Mouse (Mus musculus): ENCODE measurements around the gene Ggn. TPM values are rescaled to one million over a fixed set of nuclear protein-coding genes. Genes with fewer than 3 reads are reported as not detected.

The Ggn gene
- polyA plus RNA-seq, 1 experiment from 2014 or later: 0.58 TPM

GRCm38 (mm10) chr7:29168121-29168695, 1.8 kb upstream of the Ggn start:
- peaks cover 25% of the 10 kb centered on the region for H3K27me3 ChIP-seq (replicated peaks; ENCODE audit: control insufficient read depth, insufficient read depth, low read length)
- ATAC-seq (replicated peaks; ENCODE audit: low FRiP score, low TSS enrichment, low read depth): no peak
- 13% methylated on average over 10 of the region's 10 CpGs for WGBS

GRCm38 (mm10) chr7:29168791-29169230, 1.2 kb upstream of the Ggn start:
- Histone ChIP-seq H3K4me1 (replicated peaks; ENCODE audit: control insufficient read depth, insufficient read depth, low read length) (peaks cover 16% of the 10 kb centered on the region), H3K27me3 (replicated peaks; ENCODE audit: control insufficient read depth, insufficient read depth, low read length) (peaks cover 31% of the 10 kb centered on the region), H3K4me3 (ENCODE audit: low read depth, low read length) (peak overlapping the region; percentile 56), H3K27ac (ENCODE audit: low read depth) (no peak overlapping the region), H3K36me3 (ENCODE audit: control insufficient read depth, insufficient read depth, low read length) (peaks cover 14% of the 10 kb centered on the region), H3K9me3 (ENCODE audit: control insufficient read depth, low read length) (no peaks in the 10 kb centered on the region), H3K4me2 (ENCODE audit: low read length) (peak overlapping the region; percentile 64), H3K9ac (ENCODE audit: low read length) (peak overlapping the region; percentile 44)
- ATAC-seq (replicated peaks; ENCODE audit: low FRiP score, low TSS enrichment, low read depth) (no peak), DNase-seq (ENCODE audit: low spot score) (peak; percentile 71)
- under 1% methylated on average over 13 of the region's 14 CpGs for WGBS

More at GRCm38 (mm10) chr7:29168121-29168695, 1.8 kb upstream of the Ggn start:
- Histone ChIP-seq H3K4me3 (ENCODE audit: low read depth, low read length) (peak overlapping the region; percentile 56), H3K36me3 (ENCODE audit: control insufficient read depth, insufficient read depth, low read length) (peaks cover 9% of the 10 kb centered on the region; the same call in 1 of the 2 replicates), H3K4me1 (replicated peaks; ENCODE audit: control insufficient read depth, insufficient read depth, low read length) (peaks cover 16% of the 10 kb centered on the region), H3K27ac (ENCODE audit: low read depth) (no peak overlapping the region), H3K4me2 (ENCODE audit: low read length) (peak overlapping the region; percentile 64), H3K9ac (ENCODE audit: low read length) (no peak overlapping the region), H3K9me3 (ENCODE audit: control insufficient read depth, low read length) (no peaks in the 10 kb centered on the region)
- DNase-seq (ENCODE audit: low spot score): no peak

- Histone ChIP-seq H3K4me1 (replicated peaks; ENCODE audit: control insufficient read depth, insufficient read depth, low read length) (peaks cover 16% of the 10 kb centered on the region), H3K4me3 (ENCODE audit: low read depth, low read length) (peak overlapping the region; percentile 56), H3K9me3 (ENCODE audit: control insufficient read depth, low read length) (no peaks in the 10 kb centered on the region), H3K27me3 (replicated peaks; ENCODE audit: control insufficient read depth, insufficient read depth, low read length) (peaks cover 35% of the 10 kb centered on the region), H3K27ac (ENCODE audit: low read depth) (peak overlapping the region; percentile 52; the same call in 1 of the 2 replicates), H3K36me3 (ENCODE audit: control insufficient read depth, insufficient read depth, low read length) (peaks cover 20% of the 10 kb centered on the region), H3K4me2 (ENCODE audit: low read length) (peak overlapping the region; percentile 64), H3K9ac (ENCODE audit: low read length) (peak overlapping the region; percentile 44)
- peak; percentile 79 for ATAC-seq (replicated peaks; ENCODE audit: low FRiP score, low TSS enrichment, low read depth)
- peak; percentile 90 for DNase-seq (ENCODE audit: low spot score)
- under 1% methylated on average over 30 of the region's 39 CpGs for WGBS
These were observed 562 bp upstream of the Ggn start for GRCm38 (mm10) chr7:29169231-29170065.

GRCm38 (mm10) chr7:29170755-29171561, 948 bp downstream of the Ggn start:
- H3K9ac ChIP-seq (ENCODE audit: low read length): peak overlapping the region; percentile 32; the same call in 1 of the 2 replicates
- 2% methylated on average over 43 of the region's 43 CpGs for WGBS
- H3K4me1 ChIP-seq (replicated peaks; ENCODE audit: control insufficient read depth, insufficient read depth, low read length): peaks cover 16% of the 10 kb centered on the region
- peak overlapping the region; percentile 56 for H3K4me3 ChIP-seq (ENCODE audit: low read depth, low read length)
- no peak for ATAC-seq (replicated peaks; ENCODE audit: low FRiP score, low TSS enrichment, low read depth)
- H3K9me3 ChIP-seq (ENCODE audit: control insufficient read depth, low read length): no peaks in the 10 kb centered on the region
- peaks cover 37% of the 10 kb centered on the region for H3K27me3 ChIP-seq (replicated peaks; ENCODE audit: control insufficient read depth, insufficient read depth, low read length)
- DNase-seq (ENCODE audit: low spot score): peak; percentile 62
- peak overlapping the region; percentile 64 for H3K4me2 ChIP-seq (ENCODE audit: low read length)
- no peak overlapping the region for H3K27ac ChIP-seq (ENCODE audit: low read depth)
- H3K36me3 ChIP-seq (ENCODE audit: control insufficient read depth, insufficient read depth, low read length): peaks cover 32% of the 10 kb centered on the region

- H3K4me2 ChIP-seq (ENCODE audit: low read length): peak overlapping the region; percentile 64
- peak; percentile 60 for DNase-seq (ENCODE audit: low spot score)
- H3K4me3 ChIP-seq (ENCODE audit: low read depth, low read length): peak overlapping the region; percentile 56
- H3K27me3 ChIP-seq (replicated peaks; ENCODE audit: control insufficient read depth, insufficient read depth, low read length): peaks cover 37% of the 10 kb centered on the region
- no peaks in the 10 kb centered on the region for H3K9me3 ChIP-seq (ENCODE audit: control insufficient read depth, low read length)
- WGBS: 6% methylated on average over 32 of the region's 34 CpGs
- no peak overlapping the region for H3K27ac ChIP-seq (ENCODE audit: low read depth)
- ATAC-seq (replicated peaks; ENCODE audit: low FRiP score, low TSS enrichment, low read depth): no peak
- H3K9ac ChIP-seq (ENCODE audit: low read length): peak overlapping the region; percentile 32; the same call in 1 of the 2 replicates
- peaks cover 16% of the 10 kb centered on the region for H3K4me1 ChIP-seq (replicated peaks; ENCODE audit: control insufficient read depth, insufficient read depth, low read length)
- H3K36me3 ChIP-seq (ENCODE audit: control insufficient read depth, insufficient read depth, low read length): peaks cover 39% of the 10 kb centered on the region
These were observed 1.6 kb downstream of the Ggn start for GRCm38 (mm10) chr7:29171562-29172097.

- Histone ChIP-seq H3K27me3 (replicated peaks; ENCODE audit: control insufficient read depth, insufficient read depth, low read length) (peaks cover 37% of the 10 kb centered on the region), H3K36me3 (ENCODE audit: control insufficient read depth, insufficient read depth, low read length) (peaks cover 46% of the 10 kb centered on the region), H3K9ac (ENCODE audit: low read length) (no peak overlapping the region), H3K4me3 (ENCODE audit: low read depth, low read length) (no peak overlapping the region), H3K9me3 (ENCODE audit: control insufficient read depth, low read length) (no peaks in the 10 kb centered on the region), H3K4me1 (replicated peaks; ENCODE audit: control insufficient read depth, insufficient read depth, low read length) (peaks cover 16% of the 10 kb centered on the region), H3K27ac (ENCODE audit: low read depth) (no peak overlapping the region), H3K4me2 (ENCODE audit: low read length) (no peak overlapping the region)
- DNase-seq (ENCODE audit: low spot score) (peak; percentile 56), ATAC-seq (replicated peaks; ENCODE audit: low FRiP score, low TSS enrichment, low read depth) (no peak)
- 37% methylated on average over 32 of the region's 32 CpGs for WGBS
These were observed 2.5 kb downstream of the Ggn start for GRCm38 (mm10) chr7:29172390-29173016.

GRCm38 (mm10) chr7:29178106-29178505, 8.1 kb downstream of the Ggn start:
- H3K36me3 ChIP-seq (ENCODE audit: control insufficient read depth, insufficient read depth, low read length): peaks cover 41% of the 10 kb centered on the region
- 92% methylated on average over 4 of the region's 4 CpGs for whole genome bisulfite sequencing
- H3K9ac ChIP-seq (ENCODE audit: low read length): no peak overlapping the region
- ATAC-seq (replicated peaks; ENCODE audit: low FRiP score, low TSS enrichment, low read depth) (no peak), DNase-seq (ENCODE audit: low spot score) (no peak)
- H3K27ac ChIP-seq (ENCODE audit: low read depth): no peak overlapping the region
- peaks cover 14% of the 10 kb centered on the region for H3K4me1 ChIP-seq (replicated peaks; ENCODE audit: control insufficient read depth, insufficient read depth, low read length)
- H3K9me3 ChIP-seq (ENCODE audit: control insufficient read depth, low read length): no peaks in the 10 kb centered on the region
- H3K4me3 ChIP-seq (ENCODE audit: low read depth, low read length): no peak overlapping the region
- H3K4me2 ChIP-seq (ENCODE audit: low read length): no peak overlapping the region
- H3K27me3 ChIP-seq (replicated peaks; ENCODE audit: control insufficient read depth, insufficient read depth, low read length): peaks cover 14% of the 10 kb centered on the region
